ENCODE assay signal across 8 mouse cellular contexts in genomic region chr6:5390298-5390697, GRCm38 (mm10). TPM values are rescaled to one million over a fixed set of nuclear protein-coding genes. Genes with fewer than 3 reads are reported as not detected.
A peak's percentile ranks its signal among the peaks of the same experiment; 100 is the strongest.
DNase-seq lines count a peak whose midpoint lies in the region; ATAC-seq and TF ChIP-seq lines count a peak whose summit lies in the region.

No protein-coding gene starts in this region.

- peak overlapping the region; percentile 35; the same call in 1 of the 2 replicates for H3K9ac ChIP-seq in hindbrain, embryonic 13.5 days
- 0 out of 2 replicates have a peak overlapping the region, but pooled peaks have one; percentile 27 for H3K9ac ChIP-seq in liver, postnatal 0 days (replicated peaks)

- no peaks in the 10 kb centered on the region for H3K9me3 ChIP-seq in forebrain, embryonic 10.5 days
- no peaks in the 10 kb centered on the region for H3K9me3 ChIP-seq in hindbrain, embryonic 13.5 days
- no peaks in the 10 kb centered on the region for H3K9me3 ChIP-seq in liver, postnatal 0 days (ENCODE audit: low read length)

- H3K27me3 ChIP-seq in forebrain, embryonic 10.5 days (ENCODE audit: poor library complexity, severe bottlenecking) = peaks cover 19% of the 10 kb centered on the region; the same call in 1 of the 2 replicates
- H3K27me3 ChIP-seq in hindbrain, embryonic 13.5 days = no peaks in the 10 kb centered on the region
- H3K27me3 ChIP-seq in liver, postnatal 0 days (ENCODE audit: insufficient read depth, low read length) = no peaks in the 10 kb centered on the region

- no peaks in the 10 kb centered on the region for H3K36me3 ChIP-seq in forebrain, embryonic 10.5 days (replicated peaks)
- H3K36me3 ChIP-seq in hindbrain, embryonic 13.5 days = no peaks in the 10 kb centered on the region
- H3K36me3 ChIP-seq in liver, postnatal 0 days (replicated peaks; ENCODE audit: insufficient read depth, low read length) = no peaks in the 10 kb centered on the region

- peaks cover 67% of the 10 kb centered on the region for H3K4me1 ChIP-seq in forebrain, embryonic 10.5 days
- H3K4me1 ChIP-seq in hindbrain, embryonic 13.5 days (replicated peaks) = peaks cover 9% of the 10 kb centered on the region
- no peaks in the 10 kb centered on the region for H3K4me1 ChIP-seq in liver, postnatal 0 days (ENCODE audit: insufficient read depth)

- peak overlapping the region; percentile 77 for H3K27ac ChIP-seq in forebrain, embryonic 10.5 days
- H3K27ac ChIP-seq in hindbrain, embryonic 13.5 days = no peak overlapping the region
- peak overlapping the region; percentile 41 for H3K27ac ChIP-seq in liver, postnatal 0 days (ENCODE audit: low read depth)

- peak overlapping the region; percentile 51 for H3K4me2 ChIP-seq in hindbrain, embryonic 13.5 days
- peak overlapping the region; percentile 64 for H3K4me2 ChIP-seq in liver, postnatal 0 days (ENCODE audit: low read depth, low read length)

- peak overlapping the region; percentile 44 for H3K4me3 ChIP-seq in forebrain, embryonic 10.5 days
- H3K4me3 ChIP-seq in hindbrain, embryonic 13.5 days = peak overlapping the region; percentile 31
- H3K4me3 ChIP-seq in liver, postnatal 0 days (ENCODE audit: low read depth, low read length) = peak overlapping the region; percentile 42

- TF ChIP-seq EP300 in liver, postnatal 0 days (IDR thresholded peaks at IDR 0.05; ENCODE audit: low read depth) = no peak

- 20% methylated on average over 11 of the region's 11 CpGs for WGBS in forebrain, embryonic 10.5 days
- 18% methylated on average over 11 of the region's 11 CpGs for WGBS in hindbrain, embryonic 13.5 days
- 9% methylated on average over 11 of the region's 11 CpGs for WGBS in liver, postnatal 0 days (ENCODE audit: insufficient replicate concordance)

- no peak for TF ChIP-seq CTCF in liver, postnatal 0 days (IDR thresholded peaks at IDR 0.05; ENCODE audit: low read depth)

- DNase-seq in adrenal gland, adult 2 months = peak; percentile 25
- DNase-seq in adrenal gland, postnatal 4 days (ENCODE audit: low spot score in 2 of 2) = no peak
- no peak for DNase-seq in forebrain, embryonic 10.5 days (ENCODE audit: extremely low spot score, low spot score)
- DNase-seq in liver, postnatal 0 days = no peak
- no peak for DNase-seq in cerebellum, postnatal 14 days
- no peak for DNase-seq in ovary, postnatal 10 days (ENCODE audit: low spot score)
- DNase-seq in layer of hippocampus, adult 9-10 months (ENCODE audit: low spot score) = no peak

- no peak for ATAC-seq in hindbrain, embryonic 13.5 days (ENCODE audit: low FRiP score)
- peak; percentile 53; the same call in 1 of the 2 replicates for ATAC-seq in liver, postnatal 0 days

RNA-seq across cellular contexts. Expression of gene Asb4, which starts 7.1 kb away (rescaled TPM):
- total RNA-seq in adrenal gland, adult 2 months (2021) = 1 to 10 TPM; 1.6 to 2.4 TPM
- 0.68 and 1.8 TPM in 2 replicates for polyA plus RNA-seq in adrenal gland, adult 2 months (2012; rRNA removed)
- total RNA-seq in adrenal gland, postnatal 4 days (2021) = 10 to 100 TPM; 12.2 to 12.4 TPM
- 23.0 and 25.3 TPM in 2 replicates for polyA plus RNA-seq in forebrain, embryonic 10.5 days (2016; fragmentation: Nextera tagmentation; extraction: Ambion mirVana)
- polyA plus RNA-seq in hindbrain, embryonic 13.5 days (2015; fragmentation: Nextera tagmentation; extraction: Ambion mirVana) = 14.8 and 17.2 TPM in 2 replicates
- polyA plus RNA-seq in liver, postnatal 0 days (2015; fragmentation: Nextera tagmentation; extraction: Ambion mirVana) = 1.8 and 2.2 TPM in 2 replicates
